Mouse (Mus musculus) mesoderm, embryonic 11.5 days (tissue): Measurements from ENCODE around the gene Olfr357.

ENCODE experiments used
- DNase-seq: peaks from one replicate; pipeline ENCODE4 v3.0.0-alpha.2; 2012; ENCODE audit warnings: low read depth, low spot score

The Olfr357 gene

GRCm38 (mm10) chr2:36993527-36993926 is at the start of gene Olfr357:
Gene Olfr357 (plus strand): TSS chr2:36993827.
- no peak for DNase-seq

DNA sequence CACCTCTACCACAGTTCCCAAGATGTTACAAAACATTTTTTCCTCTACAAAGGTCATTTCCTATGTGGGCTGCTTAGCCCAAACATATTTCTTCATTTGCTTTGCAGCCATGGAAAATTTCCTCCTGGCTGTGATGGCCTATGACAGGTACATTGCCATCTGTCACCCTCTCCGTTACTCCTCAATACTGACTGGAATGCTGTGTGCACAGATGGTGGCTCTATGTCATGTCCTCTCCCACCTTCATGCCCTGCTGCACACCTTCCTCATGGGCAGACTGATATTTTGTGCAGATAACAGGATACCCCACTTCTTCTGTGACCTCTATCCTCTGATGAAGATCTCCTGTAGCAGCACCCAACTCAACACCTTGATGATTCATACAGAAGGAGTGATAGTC is 3.4 kb downstream of the Olfr357 start:
- no peak for DNase-seq

- DNase-seq = no peak
Measured at GRCm38 (mm10) chr2:37009235-37009634, 15.6 kb downstream of the Olfr357 start, which contains the start of gene Olfr358. Gene Olfr358 (minus strand): TSS chr2:37009335.
